Mouse (Mus musculus): ENCODE results near the gene Gm49358. TPM values are rescaled to one million over a fixed set of nuclear protein-coding genes. Genes with fewer than 3 reads are reported as not detected.
A peak's percentile ranks its signal among the peaks of the same experiment; 100 is the strongest.

The Gm49358 gene
- polyA plus RNA-seq, 1 experiment from 2014 or later = not detected

DNA sequence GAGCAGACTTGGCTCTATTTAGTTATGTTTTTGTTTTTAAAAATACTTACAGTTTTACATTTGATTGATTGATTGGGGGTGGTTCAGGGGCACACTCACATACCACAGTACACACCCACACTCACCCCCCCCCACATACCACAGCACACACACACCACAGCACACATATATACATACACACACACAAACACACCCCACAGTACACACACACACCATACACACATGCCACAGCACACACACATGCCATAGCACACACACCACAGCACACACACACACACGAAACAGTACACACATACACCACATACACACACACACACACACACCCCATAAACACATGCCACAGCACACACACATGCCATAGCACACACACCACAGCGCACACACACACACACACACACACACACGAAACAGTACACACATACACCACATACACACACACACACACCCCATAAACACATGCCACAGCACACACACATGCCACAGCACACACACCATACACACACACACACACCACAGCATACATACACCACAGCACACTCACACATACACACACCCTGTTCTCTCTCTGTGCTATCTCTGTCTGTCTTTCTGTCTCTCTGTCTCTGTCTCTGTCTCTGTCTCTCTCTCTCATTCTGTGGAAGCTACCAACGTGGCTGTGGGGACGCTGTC is 32.4 kb downstream of the Gm49358 start:
- H3K36me3 ChIP-seq = no peaks in the 10 kb centered on the region
- H3K9me3 ChIP-seq = no peaks in the 10 kb centered on the region
- H3K27me3 ChIP-seq (ENCODE audit: insufficient read depth, poor library complexity, severe bottlenecking) = no peaks in the 10 kb centered on the region
- H3K4me3 ChIP-seq = no peak overlapping the region
- no peak for DNase-seq (ENCODE audit: low spot score)
- H3K4me1 ChIP-seq (replicated peaks) = peaks cover 10% of the 10 kb centered on the region; the same call in 1 of the 2 replicates
- 88% methylated on average over 5 of the region's 5 CpGs for WGBS
- H3K27ac ChIP-seq = no peak overlapping the region

DNA sequence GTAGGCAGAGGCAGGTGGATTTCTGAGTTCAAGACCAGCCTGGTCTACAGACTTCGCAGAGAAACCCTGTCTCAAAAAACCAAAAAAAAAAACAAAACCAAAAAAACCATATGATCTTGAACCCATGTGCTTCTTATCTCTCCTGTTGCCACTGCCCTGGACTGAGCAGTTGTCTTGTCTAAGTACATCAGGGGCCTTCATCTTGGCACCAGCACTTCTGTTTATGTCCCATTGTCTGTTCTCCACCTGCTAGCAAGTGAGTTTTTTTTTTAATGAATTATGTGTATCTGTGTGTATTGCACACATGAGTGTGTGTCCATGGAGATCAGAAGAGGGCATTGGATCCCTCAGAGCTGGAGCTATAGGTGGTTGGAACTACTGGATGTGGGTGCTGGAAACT is 43.6 kb downstream of the Gm49358 start:
- WGBS = 88% methylated on average over 1 of the region's 1 CpGs
- H3K4me1 ChIP-seq (replicated peaks) = peaks cover 9% of the 10 kb centered on the region; the same call in 1 of the 2 replicates
- DNase-seq (ENCODE audit: low spot score) = no peak
- H3K4me3 ChIP-seq = no peak overlapping the region
- H3K36me3 ChIP-seq = 0 out of 2 replicates have a peak, but pooled peaks cover 3% of the 10 kb centered on the region
- no peaks in the 10 kb centered on the region for H3K9me3 ChIP-seq
- no peaks in the 10 kb centered on the region for H3K27me3 ChIP-seq (ENCODE audit: insufficient read depth, poor library complexity, severe bottlenecking)
- peak overlapping the region; percentile 23; the same call in 1 of the 2 replicates for H3K27ac ChIP-seq

DNA sequence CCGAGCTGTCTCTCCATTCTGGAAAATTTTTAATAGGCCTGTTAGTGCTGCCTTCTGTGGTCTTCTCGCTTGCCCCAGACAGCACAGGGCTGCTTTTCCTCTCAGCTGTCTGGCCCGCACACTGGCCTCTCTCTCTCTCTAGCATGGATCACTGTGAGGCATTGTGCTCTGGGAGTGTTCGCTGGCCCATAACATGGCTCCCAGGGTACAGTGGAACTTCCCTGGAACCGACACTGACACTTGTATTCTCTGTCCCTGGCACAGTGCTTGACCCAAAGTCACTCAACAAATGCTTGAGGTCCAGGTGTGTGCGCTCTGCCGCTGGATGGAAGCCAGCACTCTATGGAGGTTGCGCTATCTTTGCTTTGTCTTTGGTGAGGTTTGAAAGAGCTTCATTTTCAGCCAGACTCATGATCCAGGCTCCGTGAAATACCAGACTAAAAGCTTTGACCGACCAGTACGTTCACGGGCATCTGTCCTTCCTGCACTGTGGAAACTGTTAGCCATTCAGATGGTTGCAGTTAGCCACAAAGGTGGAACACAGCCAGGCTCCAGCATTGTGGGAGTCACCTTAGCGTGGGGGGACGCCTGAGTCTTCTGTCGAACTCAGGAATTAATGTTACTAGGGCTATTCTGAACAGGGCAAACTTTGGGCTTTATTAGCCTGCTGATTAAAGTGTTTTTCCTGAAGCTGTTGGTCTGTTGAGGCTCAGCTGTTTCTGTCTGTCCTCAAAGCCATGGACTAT is 44.4 kb downstream of the Gm49358 start:
- no peaks in the 10 kb centered on the region for H3K27me3 ChIP-seq (ENCODE audit: insufficient read depth, poor library complexity, severe bottlenecking)
- 0 out of 2 replicates have a peak overlapping the region, but pooled peaks have one; percentile 29 for H3K27ac ChIP-seq
- 81% methylated on average over 15 of the region's 15 CpGs for WGBS
- DNase-seq (ENCODE audit: low spot score) = no peak
- 0 out of 2 replicates have a peak, but pooled peaks cover 3% of the 10 kb centered on the region for H3K36me3 ChIP-seq
- no peak overlapping the region for H3K4me3 ChIP-seq
- peaks cover 9% of the 10 kb centered on the region; the same call in 1 of the 2 replicates for H3K4me1 ChIP-seq (replicated peaks)
- H3K9me3 ChIP-seq = no peaks in the 10 kb centered on the region

DNA sequence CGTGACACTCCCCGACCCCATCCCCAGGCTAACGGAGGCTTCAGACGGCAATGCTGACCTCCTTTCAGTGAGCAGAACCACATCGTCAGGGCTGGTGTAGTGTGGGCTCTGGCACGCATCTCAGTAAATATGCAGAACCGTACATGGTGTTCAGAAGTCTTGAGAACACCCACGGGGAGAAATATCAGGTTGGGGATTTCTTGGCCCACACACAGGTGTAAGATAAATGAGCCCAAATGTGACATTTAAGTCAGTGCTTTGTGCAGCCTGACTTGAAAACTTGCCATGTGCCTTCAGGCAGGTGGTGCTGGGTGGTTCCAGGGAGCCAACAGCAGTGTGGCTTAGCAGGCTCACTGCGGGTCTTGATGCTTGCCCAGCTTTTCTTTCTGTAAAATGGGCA is 46.2 kb downstream of the Gm49358 start:
- Histone ChIP-seq H3K27me3 (ENCODE audit: insufficient read depth, poor library complexity, severe bottlenecking) (no peaks in the 10 kb centered on the region), H3K27ac (no peak overlapping the region), H3K36me3 (0 out of 2 replicates have a peak, but pooled peaks cover 3% of the 10 kb centered on the region), H3K4me1 (replicated peaks) (peaks cover 21% of the 10 kb centered on the region), H3K9me3 (no peaks in the 10 kb centered on the region), H3K4me3 (no peak overlapping the region)
- DNase-seq (ENCODE audit: low spot score) = no peak
- 88% methylated on average over 9 of the region's 9 CpGs for WGBS

DNA sequence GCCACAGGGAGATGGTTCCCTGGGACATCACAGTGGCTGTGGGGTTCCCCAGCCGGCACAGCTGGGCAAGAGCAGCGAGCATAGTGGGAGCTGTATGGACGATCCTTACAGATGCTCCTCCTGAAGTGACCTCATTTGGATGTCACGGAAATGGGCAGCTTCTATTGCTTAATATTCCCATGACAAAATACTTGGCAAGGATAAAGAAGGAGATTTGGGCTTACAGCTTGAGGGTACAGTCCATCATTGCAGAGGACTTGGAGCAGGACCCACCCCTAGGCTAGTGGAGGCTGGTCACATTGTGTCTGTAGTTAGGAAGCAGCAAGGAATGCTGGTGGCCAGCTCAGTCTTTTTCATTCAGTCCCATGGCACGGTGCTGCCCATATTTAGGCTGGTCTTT is 46.8 kb downstream of the Gm49358 start:
- H3K27me3 ChIP-seq (ENCODE audit: insufficient read depth, poor library complexity, severe bottlenecking) = no peaks in the 10 kb centered on the region
- WGBS = 88% methylated on average over 5 of the region's 5 CpGs
- peaks cover 22% of the 10 kb centered on the region for H3K4me1 ChIP-seq (replicated peaks)
- no peak overlapping the region for H3K27ac ChIP-seq
- no peaks in the 10 kb centered on the region for H3K9me3 ChIP-seq
- no peak for DNase-seq (ENCODE audit: low spot score)
- H3K36me3 ChIP-seq = 0 out of 2 replicates have a peak, but pooled peaks cover 3% of the 10 kb centered on the region
- no peak overlapping the region for H3K4me3 ChIP-seq

DNA sequence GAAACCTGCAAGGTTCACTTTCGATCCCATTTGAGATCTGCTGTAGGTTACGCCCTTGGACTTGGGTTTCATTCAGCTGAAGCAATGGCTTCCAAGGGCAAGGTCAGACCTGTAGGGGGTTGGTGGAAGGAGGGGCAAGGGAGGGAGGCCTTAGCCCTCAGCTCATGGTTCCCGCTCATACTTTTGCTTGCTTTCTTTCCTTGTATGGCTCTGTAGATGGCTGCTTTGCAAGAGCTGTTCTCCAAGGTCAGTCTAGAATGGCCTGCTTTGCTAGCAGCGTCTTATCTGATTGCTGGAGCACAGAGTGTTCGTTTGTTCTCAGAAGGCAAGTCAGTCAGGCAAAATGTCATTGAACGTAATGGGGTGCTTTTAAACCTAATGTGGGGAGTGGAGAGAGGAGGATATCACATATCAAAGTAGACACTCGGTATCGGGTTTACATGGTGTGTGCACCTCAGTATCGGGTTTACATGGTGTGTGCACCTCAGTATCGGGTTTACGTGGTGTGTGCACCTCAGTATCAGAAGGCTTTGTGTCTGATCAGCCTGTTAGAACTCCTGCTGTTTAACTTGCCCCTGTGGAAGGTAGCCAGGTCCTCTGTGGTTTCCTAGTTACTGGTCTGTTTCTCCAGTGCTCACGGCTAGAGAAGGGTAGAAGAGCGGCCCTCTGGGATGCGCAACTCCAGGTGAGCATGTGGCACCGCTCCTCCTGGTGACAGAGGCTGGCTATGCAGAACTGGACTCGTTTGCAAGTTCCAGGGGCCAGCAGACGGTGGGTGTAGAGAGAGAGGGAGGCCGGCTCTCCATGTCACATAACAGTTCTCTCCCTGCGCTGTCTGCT is 50.7 kb downstream of the Gm49358 start:
- Histone ChIP-seq H3K4me3 (no peak overlapping the region), H3K27me3 (ENCODE audit: insufficient read depth, poor library complexity, severe bottlenecking) (no peaks in the 10 kb centered on the region), H3K36me3 (no peaks in the 10 kb centered on the region), H3K4me1 (replicated peaks) (peaks cover 22% of the 10 kb centered on the region), H3K9me3 (no peaks in the 10 kb centered on the region), H3K27ac (peak overlapping the region; percentile 46; the same call in 1 of the 2 replicates)
- WGBS = 75% methylated on average over 19 of the region's 19 CpGs
- no peak for DNase-seq (ENCODE audit: low spot score)

DNA sequence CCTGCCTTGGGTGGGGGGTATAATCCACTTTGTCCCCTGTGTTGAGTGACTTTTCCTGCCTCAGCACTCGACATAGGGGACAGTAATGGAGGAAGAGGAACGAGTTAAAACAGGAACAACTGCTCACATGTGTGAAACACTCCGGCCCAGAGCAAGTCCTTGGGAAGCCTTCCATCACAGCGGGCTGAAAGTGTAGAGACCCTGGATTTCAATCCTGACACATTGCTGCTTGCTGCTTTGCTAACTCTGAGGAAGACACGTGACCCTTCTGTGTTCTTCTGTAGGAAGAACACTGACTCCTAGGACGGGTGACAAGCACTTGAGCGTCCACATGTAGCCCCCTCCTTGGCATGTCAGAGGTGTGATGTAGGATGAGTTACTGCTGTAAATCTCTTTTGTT is 51.4 kb downstream of the Gm49358 start:
- Histone ChIP-seq H3K36me3 (no peaks in the 10 kb centered on the region), H3K27me3 (ENCODE audit: insufficient read depth, poor library complexity, severe bottlenecking) (no peaks in the 10 kb centered on the region), H3K9me3 (no peaks in the 10 kb centered on the region), H3K4me1 (replicated peaks) (peaks cover 29% of the 10 kb centered on the region), H3K4me3 (no peak overlapping the region), H3K27ac (no peak overlapping the region)
- WGBS = 89% methylated on average over 7 of the region's 7 CpGs
- no peak for DNase-seq (ENCODE audit: low spot score)

DNA sequence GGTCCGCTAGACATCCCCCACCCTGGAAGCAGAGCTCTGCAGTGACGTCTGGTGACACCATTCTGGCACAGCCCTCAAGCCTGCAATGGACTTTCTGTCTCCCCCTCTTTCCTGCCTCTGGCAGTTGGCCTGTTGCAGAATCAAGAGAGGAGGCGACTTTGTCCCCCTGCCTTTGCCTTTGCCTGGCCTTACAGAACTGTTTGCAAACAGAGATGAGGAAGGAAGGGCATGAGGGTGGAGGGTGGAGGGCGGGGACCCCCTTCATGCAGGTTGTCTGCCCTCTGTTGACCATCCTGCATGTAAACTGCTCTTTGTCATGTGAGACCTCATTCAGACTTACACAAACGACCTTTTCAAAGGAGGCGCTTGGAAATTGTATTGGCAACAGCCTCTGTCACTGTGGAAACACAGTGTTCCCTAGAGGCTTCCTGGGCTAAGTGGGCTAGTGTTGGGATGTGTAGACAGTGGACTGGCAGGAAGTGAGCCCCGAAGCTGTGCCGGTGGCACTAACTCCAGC is 55.9 kb downstream of the Gm49358 start:
- peak overlapping the region; percentile 69 for H3K27ac ChIP-seq
- H3K9me3 ChIP-seq = no peaks in the 10 kb centered on the region
- DNase-seq (ENCODE audit: low spot score) = peak; percentile 49
- peaks cover 3% of the 10 kb centered on the region; the same call in 1 of the 2 replicates for H3K27me3 ChIP-seq (ENCODE audit: insufficient read depth, poor library complexity, severe bottlenecking)
- 25% methylated on average over 8 of the region's 8 CpGs for WGBS
- 0 out of 2 replicates have a peak overlapping the region, but pooled peaks have one; percentile 6 for H3K4me3 ChIP-seq
- peaks cover 37% of the 10 kb centered on the region for H3K4me1 ChIP-seq (replicated peaks)
- H3K36me3 ChIP-seq = no peaks in the 10 kb centered on the region

DNA sequence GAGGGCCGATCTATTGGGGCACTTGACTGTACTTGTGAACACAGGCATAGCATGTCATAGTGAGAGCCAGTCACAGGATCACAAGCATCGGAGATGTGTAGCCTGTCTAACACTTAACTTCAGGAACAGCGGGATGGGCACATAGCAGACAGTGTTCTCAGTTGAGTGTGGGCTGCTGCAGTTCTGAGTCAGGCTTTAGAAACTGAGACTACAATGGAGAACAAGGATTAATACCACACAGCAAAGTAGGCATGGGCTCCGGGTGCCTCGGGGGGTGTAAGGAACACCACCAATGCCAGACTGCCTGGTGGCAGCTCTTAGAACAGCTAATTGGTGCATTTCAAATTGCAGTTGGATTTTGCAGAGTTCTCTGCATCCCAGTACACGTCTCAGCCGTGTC is 57.2 kb downstream of the Gm49358 start:
- Histone ChIP-seq H3K4me3 (no peak overlapping the region), H3K9me3 (no peaks in the 10 kb centered on the region), H3K27me3 (ENCODE audit: insufficient read depth, poor library complexity, severe bottlenecking) (peaks cover 3% of the 10 kb centered on the region; the same call in 1 of the 2 replicates), H3K27ac (no peak overlapping the region), H3K36me3 (no peaks in the 10 kb centered on the region), H3K4me1 (replicated peaks) (peaks cover 42% of the 10 kb centered on the region)
- 91% methylated on average over 7 of the region's 7 CpGs for WGBS
- no peak for DNase-seq (ENCODE audit: low spot score)

DNA sequence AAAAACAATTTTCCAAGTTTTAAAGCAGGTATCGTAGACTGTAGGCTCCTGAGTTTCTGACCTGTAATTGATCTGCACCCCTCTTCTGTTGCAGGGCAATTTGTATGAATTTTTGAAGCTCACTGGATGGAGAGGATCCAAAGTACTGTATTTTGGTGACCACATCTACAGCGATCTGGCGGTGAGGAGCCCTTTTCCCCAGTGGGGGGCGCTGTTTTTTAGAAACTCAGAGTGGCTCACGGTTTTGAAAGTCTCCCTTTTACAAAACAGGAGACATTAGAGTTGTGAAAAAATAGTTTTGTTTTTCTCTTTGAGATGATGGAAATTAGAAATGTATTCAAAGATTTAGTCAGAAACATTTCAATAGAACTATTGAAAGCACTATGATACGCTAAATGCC is 60.3 kb downstream of the Gm49358 start:
- WGBS = 84% methylated on average over 6 of the region's 6 CpGs
- H3K4me1 ChIP-seq (replicated peaks) = peaks cover 37% of the 10 kb centered on the region
- H3K27me3 ChIP-seq (ENCODE audit: insufficient read depth, poor library complexity, severe bottlenecking) = peaks cover 3% of the 10 kb centered on the region; the same call in 1 of the 2 replicates
- no peaks in the 10 kb centered on the region for H3K9me3 ChIP-seq
- H3K27ac ChIP-seq = no peak overlapping the region
- DNase-seq (ENCODE audit: low spot score) = no peak
- H3K4me3 ChIP-seq = no peak overlapping the region
- peaks cover 6% of the 10 kb centered on the region for H3K36me3 ChIP-seq

DNA sequence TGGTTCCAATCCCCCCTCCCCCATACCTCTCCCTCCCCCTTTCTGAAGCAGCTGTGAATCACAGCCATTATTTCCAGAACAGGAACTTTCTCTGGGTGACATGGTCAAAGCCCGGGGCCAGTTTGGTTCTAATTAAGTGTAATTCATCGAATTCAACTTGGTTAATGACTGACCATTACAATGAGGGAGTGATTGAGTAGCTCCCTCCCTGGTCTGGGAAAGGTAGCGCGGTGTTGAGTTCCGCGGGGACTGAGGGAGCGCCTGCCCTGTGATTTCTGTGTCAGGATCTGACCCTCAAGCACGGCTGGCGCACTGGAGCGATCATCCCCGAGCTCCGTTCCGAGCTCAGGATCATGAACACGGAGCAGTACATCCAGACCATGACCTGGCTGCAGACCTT is 61.1 kb downstream of the Gm49358 start:
- Histone ChIP-seq H3K4me3 (no peak overlapping the region), H3K27me3 (ENCODE audit: insufficient read depth, poor library complexity, severe bottlenecking) (peaks cover 3% of the 10 kb centered on the region; the same call in 1 of the 2 replicates), H3K27ac (no peak overlapping the region), H3K36me3 (peaks cover 9% of the 10 kb centered on the region), H3K9me3 (no peaks in the 10 kb centered on the region), H3K4me1 (replicated peaks) (peaks cover 30% of the 10 kb centered on the region)
- no peak for DNase-seq (ENCODE audit: low spot score)
- WGBS = 68% methylated on average over 14 of the region's 14 CpGs

DNA sequence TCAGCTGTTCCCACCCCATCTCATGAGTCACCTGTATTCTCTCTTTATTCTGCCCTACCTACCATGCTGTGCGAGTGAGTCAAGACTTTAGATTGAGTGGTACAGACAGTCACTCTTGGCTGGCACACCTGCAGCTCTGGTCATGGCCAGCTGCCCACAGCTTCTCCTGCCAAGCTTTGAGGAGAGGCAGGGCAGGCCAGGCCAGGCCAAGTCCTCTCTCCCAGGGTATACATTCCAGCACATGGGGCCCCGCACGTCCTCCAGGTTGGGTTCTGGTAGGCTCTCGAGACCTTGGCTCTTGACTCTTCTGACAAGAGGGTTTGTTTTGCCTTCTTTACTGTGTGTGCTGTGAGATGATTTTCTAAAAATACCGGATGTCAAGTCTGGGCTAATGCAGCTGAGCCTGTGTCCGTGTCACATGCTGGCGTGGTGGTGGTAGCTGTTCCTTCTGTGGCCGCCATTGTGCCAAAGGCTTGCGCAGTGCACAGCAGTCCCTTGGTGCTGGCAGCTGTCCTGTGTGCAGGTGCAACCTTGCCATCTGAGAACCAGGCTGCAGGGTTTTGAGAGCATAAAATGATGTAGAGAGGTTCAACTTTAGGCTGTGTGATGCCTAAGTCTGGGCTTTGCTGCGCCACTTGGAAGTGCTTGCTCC is 62.2 kb downstream of the Gm49358 start:
- 92% methylated on average over 10 of the region's 10 CpGs for WGBS
- Histone ChIP-seq H3K9me3 (no peaks in the 10 kb centered on the region), H3K27me3 (ENCODE audit: insufficient read depth, poor library complexity, severe bottlenecking) (peaks cover 3% of the 10 kb centered on the region; the same call in 1 of the 2 replicates), H3K4me3 (no peak overlapping the region), H3K36me3 (peaks cover 9% of the 10 kb centered on the region), H3K27ac (no peak overlapping the region), H3K4me1 (replicated peaks) (peaks cover 23% of the 10 kb centered on the region)
- DNase-seq (ENCODE audit: low spot score) = no peak
